In genomic region chr7:109196399-109197082, GRCm38 (mm10) we compare ENCODE assay signal across 9 mouse cellular contexts. TPM values are rescaled to one million over a fixed set of nuclear protein-coding genes. Genes with fewer than 3 reads are reported as not detected.
DNase-seq lines count a peak whose midpoint lies in the region; ATAC-seq and TF ChIP-seq lines count a peak whose summit lies in the region.
"Had no signal": no experiment of that assay in that cellular context is flagged by ENCODE, and none has a peak within 500 bp of the region (broad histone marks: within the 10 kb centered on the region; RNA-seq: fewer than 3 reads in every experiment).

No protein-coding gene starts in this region.

- intact Hi-C loops in gastrocnemius, adult 2 months (cut with DNase I): no loop called here
- intact Hi-C loops in gastrocnemius, postnatal 36 days (cut with DNase I): no loop called here

- ATAC-seq in intestine, embryonic 15.5 days: peak; percentile 22
- ATAC-seq in lung, postnatal 0 days: no peak

- peak overlapping the region; percentile 68 for H3K27ac ChIP-seq in gastrocnemius, adult 2 months
- H3K27ac ChIP-seq in intestine, embryonic 15.5 days: no peak overlapping the region
- H3K27ac ChIP-seq in lung, postnatal 0 days (ENCODE audit: low read length): no peak overlapping the region
- H3K27ac ChIP-seq: stomach, embryonic 15.5 days had no signal

- H3K4me3 ChIP-seq in gastrocnemius, adult 2 months: no peak overlapping the region
- H3K4me3 ChIP-seq in intestine, embryonic 15.5 days (replicated peaks): no peak overlapping the region
- H3K4me3 ChIP-seq in lung, postnatal 0 days (ENCODE audit: low read depth, low read length): no peak overlapping the region
- H3K4me3 ChIP-seq: stomach, embryonic 15.5 days had no signal

- WGBS in intestine, embryonic 15.5 days: 39% methylated on average over 11 of the region's 11 CpGs
- WGBS in lung, postnatal 0 days: 50% methylated on average over 11 of the region's 11 CpGs

- no peak for TF ChIP-seq CTCF in gastrocnemius, adult 2 months (IDR thresholded peaks at IDR 0.05)
- TF ChIP-seq CTCF in lung, postnatal 0 days (IDR thresholded peaks at IDR 0.05): no peak

- TF ChIP-seq EP300 in lung, postnatal 0 days (IDR thresholded peaks at IDR 0.05): no peak

- no peak overlapping the region for H3K4me2 ChIP-seq in intestine, embryonic 15.5 days (replicated peaks)
- H3K4me2 ChIP-seq in lung, postnatal 0 days (replicated peaks; ENCODE audit: low read depth, low read length): no peak overlapping the region
- H3K4me2 ChIP-seq: stomach, embryonic 15.5 days had no signal

- no peaks in the 10 kb centered on the region for H3K36me3 ChIP-seq in intestine, embryonic 15.5 days
- H3K36me3 ChIP-seq in lung, postnatal 0 days (ENCODE audit: insufficient read depth, low read length): no peaks in the 10 kb centered on the region
- H3K36me3 ChIP-seq: stomach, embryonic 15.5 days had no signal

- no peaks in the 10 kb centered on the region for H3K27me3 ChIP-seq in intestine, embryonic 15.5 days (replicated peaks)
- H3K27me3 ChIP-seq in lung, postnatal 0 days (replicated peaks; ENCODE audit: insufficient read depth, low read length): no peaks in the 10 kb centered on the region
- H3K27me3 ChIP-seq: stomach, embryonic 15.5 days had no signal

- no peak for DNase-seq in gastrocnemius, adult 2 months
- DNase-seq in gastrocnemius, postnatal 36 days: no peak
- DNase-seq in embryo, embryonic 9.5 days (ENCODE audit: extremely low spot score): peak; percentile 75
- DNase-seq in neural tube, embryonic 10.5 days (ENCODE audit: extremely low spot score, low spot score): peak; percentile 68
- DNase-seq in lung, postnatal 0 days (ENCODE audit: low spot score): no peak
- DNase-seq in spleen, postnatal 36 days (ENCODE audit: low spot score in 2 of 2): no peak
- no peak for DNase-seq in natural killer cell, adult 2 months (ENCODE audit: low spot score in 2 of 2)

- peaks cover 15% of the 10 kb centered on the region; the same call in 1 of the 2 replicates for H3K4me1 ChIP-seq in intestine, embryonic 15.5 days (replicated peaks)
- peaks cover 5% of the 10 kb centered on the region; the same call in 1 of the 2 replicates for H3K4me1 ChIP-seq in lung, postnatal 0 days (ENCODE audit: insufficient read depth, low read depth, low read length)

- H3K9me3 ChIP-seq in intestine, embryonic 15.5 days: no peaks in the 10 kb centered on the region
- no peaks in the 10 kb centered on the region for H3K9me3 ChIP-seq in lung, postnatal 0 days (ENCODE audit: low read length)
- H3K9me3 ChIP-seq: stomach, embryonic 15.5 days had no signal

- no peak overlapping the region for H3K9ac ChIP-seq in intestine, embryonic 15.5 days
- no peak overlapping the region for H3K9ac ChIP-seq in lung, postnatal 0 days (replicated peaks; ENCODE audit: low read depth)
- H3K9ac ChIP-seq: stomach, embryonic 15.5 days had no signal

RNA-seq across cellular contexts. Expression of gene Lmo1, which starts 21.5 kb away (rescaled TPM):
- total RNA-seq in gastrocnemius, adult 2 months (2021): 1 to 10 TPM; 2.3 TPM
- 1 to 10 TPM; 2.3 to 2.8 TPM for total RNA-seq in gastrocnemius, postnatal 36 days (2021)
- polyA plus RNA-seq in intestine, embryonic 15.5 days (2015; fragmentation: Nextera tagmentation; extraction: Ambion mirVana): 3.5 and 3.8 TPM in 2 replicates
- 10.0 and 10.3 TPM in 2 replicates for polyA plus RNA-seq in lung, postnatal 0 days (2015; fragmentation: Nextera tagmentation; extraction: Ambion mirVana)

Comparison
In these comparisons a context has a peak if more than half of its experiments do, and no peak if none do; other contexts are left out.
1. DNase-seq: peak in embryo, embryonic 9.5 days (single experiment) and neural tube, embryonic 10.5 days (single experiment); none in gastrocnemius, adult 2 months (single experiment), gastrocnemius, postnatal 36 days (0 of 2), lung, postnatal 0 days (single experiment), spleen, postnatal 36 days (0 of 2) and natural killer cell, adult 2 months (0 of 2).